Mouse (Mus musculus): Measurements from ENCODE around the gene Nr6a1.

Nr6a1 gene

DNA sequence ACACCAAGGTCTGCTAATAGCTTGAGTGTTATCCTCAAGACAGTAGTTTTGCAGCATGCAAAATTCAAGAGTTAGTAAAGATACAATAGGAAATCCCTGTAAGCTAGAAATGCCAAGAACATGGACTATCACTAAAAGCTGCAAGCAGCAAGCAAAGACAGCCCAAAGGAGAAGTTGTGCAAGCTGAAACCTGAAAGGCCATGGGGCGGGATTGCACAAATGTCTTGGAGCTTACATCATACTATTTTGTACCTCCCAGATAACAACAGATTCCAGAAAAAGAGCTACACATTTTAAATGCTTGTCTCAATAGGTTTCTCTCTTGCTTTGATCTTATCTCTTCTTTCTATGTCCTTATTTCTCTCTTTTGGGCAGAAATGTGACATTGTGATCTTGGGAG lies 60.8 kb downstream of the Nr6a1 start:
- DNase-seq, result no peak

DNA sequence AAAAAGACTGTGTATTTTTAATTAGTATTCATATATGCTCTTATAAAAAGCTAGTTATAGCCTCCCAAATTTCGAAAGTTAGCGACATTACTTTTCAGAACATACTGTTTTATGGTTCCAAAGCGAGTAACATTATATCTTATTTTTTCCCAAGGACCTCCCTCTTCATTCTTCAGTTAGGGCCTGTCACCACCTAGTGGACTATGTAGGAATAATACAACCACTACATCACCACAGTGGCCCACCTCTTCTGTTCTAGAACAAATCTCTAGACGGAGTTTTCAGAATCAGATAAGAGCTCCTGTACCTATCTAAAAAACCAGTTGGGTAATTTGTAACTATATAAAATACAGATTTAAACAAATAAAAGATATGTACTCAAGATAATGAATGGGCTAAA lies 63.5 kb downstream of the Nr6a1 start:
- no peak for DNase-seq

DNA sequence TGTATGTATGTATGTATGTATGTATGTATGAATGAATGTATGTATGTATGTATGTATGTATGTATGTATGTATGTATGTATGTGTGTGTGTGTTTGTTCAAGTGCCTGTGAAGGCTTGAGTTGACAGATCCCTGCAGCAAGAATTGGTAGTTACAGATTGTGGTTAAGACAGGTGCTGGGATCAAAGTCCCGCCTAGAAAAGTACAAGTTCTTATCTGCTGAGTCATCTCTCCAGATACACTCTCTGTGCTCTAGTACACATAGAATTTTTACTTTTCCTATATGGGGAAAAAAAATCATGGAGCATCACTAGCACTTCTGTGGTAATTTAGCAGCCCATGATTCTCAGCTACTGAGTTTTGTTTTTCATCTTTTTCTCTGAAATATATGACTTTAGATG lies 75.7 kb downstream of the Nr6a1 start:
- DNase-seq, result no peak

DNA sequence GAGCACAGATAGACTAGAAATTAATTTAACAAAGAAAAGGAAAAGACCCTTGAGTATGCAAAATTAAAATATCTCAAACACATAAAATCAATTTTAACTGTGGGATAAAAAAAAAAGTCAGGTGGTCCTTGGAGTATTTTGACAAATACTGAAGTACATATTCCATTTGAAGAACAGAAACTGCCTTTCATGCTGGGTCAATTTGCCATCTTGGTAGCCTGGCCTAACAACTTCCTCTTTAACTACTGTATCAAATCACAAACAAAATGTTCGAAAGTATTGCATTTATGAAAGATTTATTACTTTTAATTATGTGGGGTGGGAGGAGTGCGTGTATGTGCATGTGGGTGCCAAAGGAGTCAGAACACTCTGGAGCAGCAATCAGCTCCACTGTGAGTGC lies 81.2 kb downstream of the Nr6a1 start:
- DNase-seq, result no peak

DNA sequence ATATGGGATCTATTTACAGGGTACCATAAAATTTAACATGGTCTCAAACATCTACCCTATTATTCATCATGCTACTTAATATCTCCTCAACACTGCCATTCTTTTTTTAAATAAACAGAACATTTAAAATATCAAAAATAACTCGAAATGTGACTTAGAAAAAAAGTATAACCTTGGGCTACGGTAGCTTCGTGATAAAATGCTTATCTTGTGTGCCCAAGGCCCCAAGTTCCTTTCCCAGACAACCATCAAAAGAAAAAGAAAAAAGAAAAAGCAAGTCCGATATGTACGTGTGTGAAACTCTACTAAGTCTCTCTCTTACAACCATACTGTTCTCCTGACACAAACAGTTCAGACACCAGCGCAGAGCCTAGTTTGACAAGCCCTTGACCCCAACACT lies 92.0 kb downstream of the Nr6a1 start:
- DNase-seq, result no peak

DNA sequence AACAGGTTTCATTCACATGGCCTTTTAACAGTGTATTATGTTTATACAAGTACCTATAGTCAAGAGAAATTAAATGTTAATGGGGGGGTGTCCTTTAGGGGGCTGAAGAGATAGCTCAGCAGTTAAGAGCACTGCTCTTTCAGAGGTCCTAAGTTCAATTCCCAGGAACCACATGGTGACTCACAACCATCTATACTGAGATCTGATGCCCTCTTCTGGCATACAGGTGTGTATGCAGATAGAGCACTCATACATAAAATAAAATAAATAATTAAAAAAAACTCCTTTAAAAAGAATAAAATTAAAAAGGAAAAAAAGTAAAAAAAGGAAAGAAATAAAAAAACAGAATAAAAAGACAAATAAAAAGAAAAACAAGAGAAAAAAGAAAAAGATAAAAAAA lies 95.5 kb downstream of the Nr6a1 start:
- no peak for DNase-seq

DNA sequence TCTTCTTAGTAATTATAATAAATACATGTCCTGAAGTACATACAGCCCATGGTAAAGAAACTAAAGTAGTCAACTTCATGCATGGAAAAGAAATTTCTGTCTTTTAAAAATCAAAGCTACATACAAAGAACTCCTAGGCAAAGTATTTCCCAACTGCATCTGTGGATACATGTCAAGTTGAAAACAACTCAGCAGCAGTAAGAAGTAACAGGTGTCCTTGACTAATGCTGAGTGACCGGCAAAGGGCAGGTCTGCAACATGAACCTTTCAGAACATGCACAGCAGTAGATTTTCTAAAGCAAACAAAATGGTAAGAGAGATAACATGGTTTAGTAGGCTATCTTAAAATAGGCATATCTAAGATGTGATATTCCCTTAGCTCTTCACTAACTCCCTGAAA lies 98.0 kb downstream of the Nr6a1 start:
- no peak for DNase-seq

DNA sequence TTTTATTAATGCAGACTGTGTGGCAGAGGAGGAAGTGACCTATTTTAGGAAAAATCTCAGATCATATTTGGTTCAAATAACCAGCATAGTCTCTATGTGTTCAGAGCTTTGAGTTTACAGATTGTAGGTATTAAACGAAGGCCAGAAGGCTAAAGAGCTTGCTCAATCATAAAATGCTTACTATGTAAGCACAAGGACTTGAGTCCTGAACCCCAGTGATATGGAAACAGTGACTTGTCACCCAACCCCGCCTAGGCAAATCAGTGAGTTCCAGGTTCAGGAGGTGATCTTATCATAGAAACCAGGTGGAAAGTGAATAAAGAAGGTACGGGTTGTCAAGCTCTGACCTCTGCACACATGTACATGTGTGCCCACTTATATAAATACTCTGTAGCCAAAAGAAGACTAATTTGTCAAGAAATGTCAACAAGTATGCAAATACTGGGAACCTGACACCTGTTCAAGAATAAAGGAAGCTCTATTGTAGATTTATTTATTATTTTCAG lies 99.6 kb downstream of the Nr6a1 start:
- DNase-seq, result no peak

DNA sequence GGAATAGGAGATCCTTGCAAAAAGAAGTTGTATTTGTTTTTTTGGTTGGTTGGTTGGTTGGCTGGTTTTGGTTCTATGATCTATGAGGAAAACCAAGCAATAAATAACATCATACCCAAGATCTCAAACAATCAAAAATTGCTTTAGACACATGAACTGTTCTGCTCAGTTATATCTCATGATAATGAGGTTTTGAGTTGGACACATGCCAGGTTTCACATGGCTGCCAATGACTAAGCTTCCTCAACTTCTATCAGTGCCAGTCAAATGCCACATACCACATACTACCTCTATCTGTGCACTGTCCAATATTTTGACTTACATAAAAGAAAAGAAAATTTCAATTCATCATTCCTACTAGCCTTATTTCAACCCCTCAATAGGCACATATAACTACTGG lies 101.3 kb downstream of the Nr6a1 start:
- no peak for DNase-seq

DNA sequence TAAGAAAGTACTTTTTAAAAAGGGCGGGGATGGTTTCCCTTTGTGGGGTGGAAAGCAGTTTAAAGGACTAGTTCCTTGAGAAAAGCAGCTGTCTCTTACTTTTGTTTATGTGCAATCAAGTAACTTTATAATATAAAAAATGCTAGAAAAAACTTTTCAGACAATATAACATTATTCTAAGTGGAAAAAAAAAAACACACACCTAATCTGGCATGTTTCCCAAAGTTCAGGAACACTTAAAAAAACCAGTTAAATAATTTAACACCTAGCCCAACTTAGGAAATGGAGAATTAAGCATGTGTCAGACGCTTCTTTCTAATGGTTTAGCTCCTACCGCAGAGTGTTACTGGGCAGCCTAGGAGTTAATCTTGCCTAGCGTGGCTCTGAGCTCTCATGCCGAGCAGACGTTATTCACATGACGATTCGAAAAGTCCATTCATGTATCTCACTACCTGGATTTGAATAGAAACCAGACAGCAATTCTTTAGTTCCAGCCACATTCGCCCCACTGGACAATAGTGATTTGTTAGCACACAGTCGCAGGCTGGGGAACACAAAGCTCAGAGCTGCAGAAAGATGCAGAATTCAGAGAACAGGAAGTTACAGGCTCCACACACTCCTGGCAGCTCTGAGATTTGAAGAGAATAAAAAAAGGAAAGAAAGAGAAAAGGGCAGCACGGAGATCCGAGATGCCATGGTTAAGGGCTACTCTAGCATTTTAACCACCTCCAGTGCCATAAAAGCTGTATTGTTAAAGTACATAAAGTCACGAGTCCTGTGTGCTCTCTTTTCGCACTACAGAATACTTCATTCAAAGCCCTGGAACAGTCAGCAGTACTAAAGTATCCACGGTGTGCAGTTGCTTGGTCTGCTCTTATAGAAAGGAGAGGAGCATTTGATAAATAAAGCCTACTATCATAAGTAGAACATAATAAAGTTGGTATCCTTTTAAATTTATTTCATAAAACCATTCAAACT lies 102.4 kb downstream of the Nr6a1 start:
- DNase-seq, result no peak

DNA sequence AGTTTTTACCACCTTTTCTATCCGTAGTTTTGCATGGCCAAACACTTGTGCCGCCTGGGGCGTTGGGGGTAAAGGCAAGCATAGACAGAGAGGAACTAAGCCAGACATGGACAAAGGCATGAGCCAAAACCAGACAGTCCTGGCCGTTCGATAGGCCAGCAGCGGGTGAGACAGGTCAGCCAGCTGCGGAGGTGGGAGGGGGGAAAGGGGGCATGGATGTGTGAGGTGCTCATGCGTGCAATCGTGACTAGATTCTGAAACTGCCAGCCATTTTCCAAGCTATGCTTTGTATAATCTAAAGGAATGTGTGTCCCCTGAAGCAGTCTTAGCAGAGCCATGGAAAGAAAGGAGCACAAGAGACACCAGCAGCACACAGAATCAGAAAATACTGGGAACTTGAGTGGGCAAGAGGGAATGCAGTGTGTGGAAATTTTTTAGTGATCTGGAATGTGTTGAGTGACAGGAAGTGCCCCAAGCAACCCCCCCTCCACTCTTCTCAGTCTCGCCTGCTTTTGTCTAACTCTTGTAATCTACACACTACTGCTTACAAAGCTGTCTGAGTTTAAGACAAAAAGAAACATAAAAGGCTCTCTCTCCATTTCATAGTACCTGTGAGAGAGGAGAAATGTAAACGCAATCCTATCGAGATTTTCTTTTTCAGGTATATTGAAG lies 103.4 kb downstream of the Nr6a1 start:
- peak; percentile 6 for DNase-seq

DNA sequence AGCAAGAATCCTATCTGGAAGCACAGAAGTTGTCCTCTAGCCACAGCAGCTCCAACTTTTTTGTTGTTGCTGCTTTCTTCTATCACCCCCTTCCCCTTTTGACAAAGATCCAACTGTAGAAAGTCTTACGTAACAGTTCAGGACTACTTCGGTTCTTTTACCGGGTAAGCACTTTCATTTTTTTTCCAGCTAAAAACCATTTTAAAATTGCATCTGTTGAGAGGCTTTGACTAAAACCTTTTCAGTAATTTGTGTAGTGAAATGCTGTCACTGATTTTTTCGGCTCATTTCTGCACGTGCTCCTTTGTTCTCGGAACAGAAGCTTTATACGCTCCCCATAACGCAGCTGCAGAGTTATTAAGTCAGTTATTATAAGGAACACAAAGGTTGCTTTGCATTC lies 104.1 kb downstream of the Nr6a1 start:
- DNase-seq, result no peak

DNA sequence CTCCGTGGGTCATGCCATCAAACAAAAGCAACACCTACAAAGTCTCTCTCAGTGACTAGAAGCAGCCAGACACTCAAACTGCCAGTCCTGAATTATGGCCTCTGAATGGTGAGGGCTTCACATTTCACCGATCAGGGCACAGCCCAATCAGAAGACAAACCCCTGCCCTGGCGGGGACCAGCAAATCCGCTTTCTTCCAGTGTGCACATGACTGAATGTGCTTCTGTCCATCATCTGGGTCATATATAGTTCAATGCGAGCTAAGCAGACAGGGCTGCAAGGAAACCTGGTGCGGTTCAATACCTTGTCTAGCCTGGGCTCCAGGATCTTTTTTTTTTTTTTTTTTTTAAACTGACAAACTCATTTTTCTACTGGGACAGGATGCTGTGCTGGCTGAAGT lies 104.5 kb downstream of the Nr6a1 start:
- DNase-seq, result peak; percentile 1

DNA sequence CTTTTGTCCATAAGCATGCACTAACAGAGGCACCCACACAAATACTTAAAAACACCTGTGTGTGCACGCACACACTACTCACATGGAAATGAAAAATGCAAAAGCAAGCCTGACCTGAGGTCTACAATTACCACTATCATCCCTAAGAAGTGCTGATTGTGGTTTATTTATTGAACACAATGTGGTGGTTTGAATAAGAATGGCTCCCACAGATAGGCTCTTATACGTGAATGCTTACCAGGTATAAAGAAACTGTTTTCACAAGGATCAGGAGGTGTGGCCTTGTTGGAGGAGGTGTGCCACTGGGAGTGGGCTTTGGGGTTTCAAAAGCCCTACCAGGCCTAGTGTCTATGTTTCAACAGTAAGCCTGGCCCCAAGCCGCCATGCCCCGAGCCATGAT lies 110.0 kb downstream of the Nr6a1 start:
- no peak for DNase-seq

DNA sequence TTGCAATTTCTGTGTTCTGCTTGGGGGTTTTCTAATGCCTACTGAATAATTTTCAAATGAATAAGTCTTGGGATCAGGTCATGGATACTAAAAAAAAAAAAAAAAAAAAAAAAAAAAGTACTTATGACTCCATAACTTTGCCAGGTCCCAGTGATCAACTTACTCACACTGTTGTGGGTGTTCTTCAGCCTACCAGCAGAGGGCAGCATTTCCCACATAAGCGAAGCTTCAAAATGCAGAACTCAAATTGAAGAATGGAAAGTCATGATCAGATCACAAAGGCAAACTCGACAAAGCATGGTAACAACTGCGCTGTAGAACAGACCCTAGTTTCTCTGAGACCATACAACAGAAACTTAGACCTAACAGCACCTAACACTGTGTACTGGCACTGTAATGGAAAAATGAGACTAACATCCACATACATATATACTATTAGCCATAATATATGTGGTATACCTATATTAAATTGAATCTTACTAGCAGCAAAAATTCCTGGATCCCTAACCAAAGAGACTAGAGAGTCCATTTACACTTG lies 130.3 kb downstream of the Nr6a1 start:
- peak; percentile 46 for DNase-seq

DNA sequence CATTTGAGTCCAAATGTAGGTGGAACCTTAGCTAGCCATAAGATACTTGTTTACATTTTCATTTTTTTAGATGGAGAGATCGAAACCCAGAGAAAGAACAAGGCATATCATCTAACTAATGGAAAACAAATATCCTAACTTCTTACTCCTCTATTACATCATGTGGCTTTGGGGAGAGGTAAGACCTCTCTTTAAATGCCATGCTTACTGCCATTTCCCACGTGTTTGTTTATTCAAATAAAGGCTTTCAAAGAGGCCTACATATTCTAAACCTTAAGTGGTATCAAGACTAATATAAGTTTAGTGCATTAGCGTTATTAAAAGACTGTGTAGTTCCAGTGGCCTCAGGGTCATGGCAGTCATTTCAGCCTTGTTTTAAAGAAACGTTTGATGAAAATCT lies 140.2 kb downstream of the Nr6a1 start:
- DNase-seq, result no peak

DNA sequence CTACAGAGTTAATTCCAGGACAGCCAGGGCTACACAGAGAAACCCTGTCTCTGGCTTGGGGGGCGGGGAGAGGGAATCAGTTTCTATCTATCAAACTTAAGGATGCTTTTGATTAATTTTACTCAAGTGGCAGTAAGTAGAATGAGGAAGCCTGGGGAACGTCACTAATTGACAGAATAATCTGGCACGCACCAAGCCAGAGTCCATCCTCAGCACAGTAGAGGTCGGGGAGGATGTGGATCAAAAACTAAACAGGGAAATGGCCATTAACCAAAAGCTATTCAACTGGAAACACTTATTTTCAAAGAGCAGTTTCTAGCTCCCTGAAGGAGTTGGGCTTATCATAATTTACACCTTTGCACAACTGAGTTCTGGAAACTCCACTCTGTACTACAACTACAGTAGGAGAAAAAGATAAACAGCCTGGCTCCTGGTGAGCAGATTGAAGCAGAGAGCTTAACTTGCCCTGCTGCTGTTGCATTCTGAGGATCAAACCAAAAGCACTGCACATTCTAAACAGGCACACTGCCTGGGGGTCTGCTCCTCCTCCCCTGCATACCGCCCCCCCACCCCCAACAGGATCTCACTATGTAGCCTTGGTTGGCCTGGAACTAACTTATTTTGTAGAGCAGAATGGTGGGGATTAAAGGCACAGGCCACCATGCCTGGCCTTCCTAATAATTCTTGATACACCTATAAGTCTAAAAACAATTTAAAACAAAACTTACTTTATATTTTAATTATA lies 141.1 kb downstream of the Nr6a1 start:
- DNase-seq, result no peak

DNA sequence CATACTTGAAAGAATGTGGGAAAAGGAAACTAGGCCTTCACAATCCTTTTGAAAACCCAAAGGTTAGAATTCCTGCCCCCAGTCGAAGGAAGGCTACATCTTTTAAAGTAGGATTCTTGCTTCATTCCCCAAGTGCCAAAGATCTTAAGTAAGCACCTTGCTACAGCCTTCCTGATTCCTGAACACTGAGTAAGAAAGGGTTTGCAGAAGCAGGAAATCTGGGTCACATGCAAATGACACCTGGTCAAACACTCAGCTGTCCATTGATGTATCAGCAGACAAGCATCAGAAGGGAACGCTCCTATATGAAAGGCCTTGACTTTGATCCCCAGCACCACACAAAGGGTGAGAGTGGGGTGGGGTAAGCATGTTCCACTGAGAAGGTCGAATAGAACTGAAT lies 142.4 kb downstream of the Nr6a1 start:
- DNase-seq, result no peak

DNA sequence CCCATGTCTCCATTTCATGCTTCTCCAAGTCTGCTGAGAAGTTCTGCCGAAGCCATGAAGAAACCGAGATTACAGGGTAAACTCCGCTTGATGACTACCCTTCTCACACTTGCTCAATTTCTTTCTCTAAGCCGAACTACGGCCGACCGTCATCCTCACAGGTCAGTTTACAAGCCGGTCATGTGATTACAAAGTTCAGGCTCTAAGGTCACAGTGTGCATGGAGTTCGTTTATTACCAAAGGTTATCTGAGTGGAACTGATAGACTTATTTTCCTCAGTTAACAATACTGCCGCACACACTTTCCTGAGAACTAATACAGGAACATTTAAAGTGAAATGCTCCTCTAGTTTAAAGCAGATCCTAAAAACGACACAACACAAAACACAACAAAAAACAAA lies 143.1 kb downstream of the Nr6a1 start:
- DNase-seq, result no peak

DNA sequence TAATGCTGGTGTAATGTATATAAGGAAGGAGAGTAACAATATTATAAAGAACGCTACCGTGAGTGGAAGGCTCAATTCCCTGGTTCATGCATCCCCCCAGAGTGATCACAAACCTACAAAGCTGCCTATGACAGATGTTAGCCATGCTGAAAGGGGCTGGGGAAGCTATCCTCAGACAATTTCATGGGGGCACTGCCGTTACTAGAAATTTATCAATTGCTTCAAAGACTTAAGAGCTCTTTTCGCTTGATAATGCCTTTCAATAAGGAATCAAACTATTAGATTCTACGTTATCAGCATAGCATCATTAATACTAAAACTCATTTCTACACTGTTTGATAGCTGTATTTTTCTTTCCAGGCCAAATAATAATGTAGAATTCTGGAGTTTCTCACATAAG lies 144.1 kb downstream of the Nr6a1 start:
- no peak for DNase-seq

DNA sequence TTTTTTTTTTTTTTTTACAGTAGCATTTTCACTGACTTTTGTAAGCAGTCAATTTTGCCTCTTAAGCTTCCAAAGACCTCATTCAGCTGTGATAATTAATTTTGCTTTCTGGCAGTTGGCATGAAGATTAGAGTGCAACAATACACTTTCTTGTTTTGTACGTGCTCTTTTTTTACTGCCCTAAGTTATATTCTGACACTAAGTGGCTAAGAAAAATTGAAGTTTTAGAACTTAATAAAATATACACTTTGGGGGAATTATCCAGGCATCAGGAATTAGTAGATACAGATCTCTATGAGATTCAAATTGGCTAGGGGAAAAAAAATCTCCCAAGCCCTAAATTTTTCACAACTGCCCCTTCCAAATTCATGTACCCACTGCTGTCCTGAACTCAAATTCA lies 144.8 kb downstream of the Nr6a1 start:
- DNase-seq, result no peak

DNA sequence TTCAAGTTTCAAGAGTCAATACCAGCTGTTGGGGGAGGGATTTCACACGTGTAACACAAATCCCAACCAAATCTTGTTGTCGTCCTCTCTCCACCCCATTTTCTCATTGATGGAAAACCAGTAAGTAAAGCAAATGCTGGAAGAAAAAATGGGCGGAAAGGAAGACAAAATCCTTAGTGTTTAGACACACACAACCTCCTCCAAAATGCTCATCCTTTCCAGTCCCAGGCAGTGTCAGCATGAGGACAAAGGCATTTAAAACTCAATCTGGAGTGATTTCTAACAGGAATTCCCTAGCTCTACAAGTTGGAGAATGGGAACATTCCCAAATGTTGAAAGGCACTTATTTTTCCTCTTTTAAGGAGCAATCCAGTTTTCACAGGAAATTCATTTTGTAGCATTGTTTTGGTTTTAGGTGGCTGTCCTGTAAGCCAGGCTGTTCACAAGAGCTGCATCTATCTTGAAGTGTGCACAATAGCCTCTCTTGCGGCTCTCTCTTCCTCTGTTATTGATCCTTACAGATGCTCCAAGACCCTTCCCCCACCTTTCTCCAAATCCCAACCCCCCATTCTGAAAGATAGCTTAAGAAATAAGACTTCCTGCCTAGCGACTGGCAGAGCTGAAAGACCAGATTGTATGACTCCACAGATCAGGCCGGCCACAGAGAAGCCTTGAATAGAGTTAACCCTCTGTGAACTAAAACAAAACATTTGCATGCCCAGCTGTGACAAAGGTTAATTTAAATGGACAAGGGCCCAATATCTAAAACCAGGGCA lies 145.4 kb downstream of the Nr6a1 start:
- no peak for DNase-seq

All from cerebellum, adult 11 months (tissue).